Mouse (Mus musculus) frontal cortex, postnatal 25 days (tissue): ENCODE measurements around the gene 4932415D10Rik.

Experiments
- DNase-seq, 2 experiments: peaks; one replicate each; pipeline ENCODE4 v3.0.0; 2022; ENCODE audit warnings: low spot score in 2 of 2

The 4932415D10Rik gene

DNA sequence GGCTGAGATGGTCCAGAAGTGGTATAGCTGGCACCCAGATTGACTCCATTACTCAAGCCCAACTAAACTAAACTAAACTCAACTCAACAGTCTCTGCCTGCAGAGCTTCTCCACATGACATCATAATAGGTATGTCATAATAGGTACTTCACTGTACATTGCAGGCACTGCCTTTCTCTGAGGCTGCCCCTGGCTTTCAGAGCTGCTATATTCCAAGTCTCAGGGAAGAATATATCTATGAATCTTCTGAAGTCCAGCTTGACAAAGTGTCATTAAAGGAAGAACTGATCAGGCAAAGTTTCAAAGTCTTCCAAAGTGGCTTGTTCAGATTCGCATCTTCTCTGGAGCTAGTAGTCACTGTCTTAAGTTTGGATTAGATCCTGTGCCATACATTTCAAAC lies at the start of gene 4932415D10Rik:
Gene 4932415D10Rik, minus strand, starts transcription at position 101 of the 400 bp plus-strand sequence.
- DNase-seq = no peak

DNA sequence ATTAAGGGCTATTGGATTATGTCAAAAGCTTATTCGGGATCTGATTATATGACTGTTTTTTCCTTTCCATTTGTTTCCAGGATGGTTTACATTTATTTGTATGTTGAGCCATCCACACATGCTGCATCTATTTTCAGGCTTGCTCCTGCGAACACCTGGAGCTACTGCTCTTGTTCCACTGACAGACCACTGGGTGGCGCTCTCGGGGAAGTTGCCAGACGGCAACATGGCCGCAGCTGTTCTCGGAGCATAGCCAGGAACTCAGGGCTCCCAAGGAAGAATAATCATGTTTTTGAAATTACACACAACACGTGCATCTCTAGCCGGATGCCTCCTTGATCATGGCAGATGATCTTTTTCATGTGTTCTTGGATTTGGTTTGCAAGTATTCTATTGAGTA lies 45.5 kb upstream of the 4932415D10Rik start:
- no peak for DNase-seq

DNA sequence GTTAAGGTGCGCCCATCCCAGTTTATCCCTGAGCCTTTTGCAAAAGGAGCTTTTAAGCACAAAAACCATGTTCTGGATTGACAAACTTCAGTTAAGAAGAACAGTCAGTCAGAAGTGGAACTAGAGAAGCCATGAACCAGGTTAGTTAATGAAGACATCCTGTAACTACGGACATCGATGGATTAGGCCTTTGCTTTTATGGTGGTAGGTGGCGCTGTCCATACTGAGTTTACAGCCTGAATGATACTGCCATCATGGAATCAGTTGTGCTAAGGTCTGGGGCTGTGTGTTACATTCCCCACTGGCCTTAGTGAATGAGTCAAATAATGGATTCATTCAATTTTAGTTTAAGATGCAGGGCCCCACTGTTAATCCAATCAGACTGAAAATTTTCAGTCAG lies 39.0 kb upstream of the 4932415D10Rik start:
- no peak for DNase-seq

DNA sequence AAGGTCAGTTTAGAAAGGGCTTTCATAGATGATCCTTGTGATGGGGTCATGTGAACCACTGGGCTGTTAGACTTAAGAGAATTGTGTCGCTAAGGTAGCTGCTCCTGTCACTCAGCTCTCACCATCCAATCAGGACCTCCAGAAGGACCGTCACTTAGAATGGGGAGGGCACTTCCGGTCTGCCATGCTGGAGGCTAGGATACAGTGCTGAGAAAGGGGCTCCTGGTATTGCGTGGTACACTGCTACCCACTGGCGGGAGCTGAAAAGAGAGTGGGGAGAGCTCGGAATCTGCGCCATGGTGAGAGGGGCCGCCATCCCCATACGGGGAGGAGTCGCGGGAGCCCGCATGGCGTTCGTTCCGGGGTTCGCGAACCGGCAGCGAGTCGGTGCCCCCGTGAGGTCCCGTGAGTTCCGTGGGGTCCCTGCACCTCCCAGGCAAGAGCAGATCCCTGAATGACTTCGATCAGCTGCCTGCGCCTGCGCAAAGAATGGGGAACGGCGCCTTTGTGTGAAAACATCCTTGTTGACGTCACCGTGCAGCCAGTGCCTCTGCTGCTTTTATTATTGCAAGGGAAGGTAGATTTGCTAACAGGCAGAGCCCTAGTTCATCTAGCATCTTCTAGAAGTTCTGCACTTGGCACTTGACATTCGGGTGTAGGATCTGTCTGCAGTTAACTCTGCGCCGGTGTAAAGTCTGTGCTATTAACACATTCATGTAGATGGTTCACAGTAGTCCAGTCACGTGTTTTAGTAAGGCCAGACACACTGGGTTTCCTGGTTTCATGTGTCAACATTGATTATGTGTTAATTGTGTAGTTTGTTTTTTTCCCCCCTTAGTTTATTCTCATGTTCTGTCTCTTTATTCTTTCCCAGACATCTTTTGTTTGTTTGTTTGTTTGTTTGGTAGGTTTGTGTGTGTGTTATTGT lies 38.0 kb upstream of the 4932415D10Rik start, which contains the start of gene Gm4924:
Gene Gm4924, plus strand, starts transcription at position 173 of the 928 bp plus-strand sequence.
- peak; percentile 74 to 75 for DNase-seq

DNA sequence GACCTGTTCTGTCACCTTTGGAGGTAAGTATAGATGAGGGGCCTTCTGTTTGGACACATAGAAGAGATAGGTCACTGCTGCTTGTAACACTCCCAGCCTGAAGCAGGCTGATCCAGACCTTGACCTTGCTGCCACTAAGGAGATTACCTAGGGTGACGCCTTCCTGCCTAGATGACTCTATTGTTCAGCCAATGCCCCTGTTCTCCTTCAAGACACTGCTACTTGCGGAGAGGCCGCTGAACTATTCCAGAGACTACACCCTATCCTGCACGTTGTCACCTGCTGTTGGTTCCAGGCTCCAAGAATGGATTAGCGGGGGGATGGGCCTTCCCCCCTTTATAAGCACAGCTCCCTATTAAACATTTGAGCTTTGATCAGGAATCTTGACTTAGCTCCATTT lies 13.4 kb upstream of the 4932415D10Rik start:
- no peak for DNase-seq

DNA sequence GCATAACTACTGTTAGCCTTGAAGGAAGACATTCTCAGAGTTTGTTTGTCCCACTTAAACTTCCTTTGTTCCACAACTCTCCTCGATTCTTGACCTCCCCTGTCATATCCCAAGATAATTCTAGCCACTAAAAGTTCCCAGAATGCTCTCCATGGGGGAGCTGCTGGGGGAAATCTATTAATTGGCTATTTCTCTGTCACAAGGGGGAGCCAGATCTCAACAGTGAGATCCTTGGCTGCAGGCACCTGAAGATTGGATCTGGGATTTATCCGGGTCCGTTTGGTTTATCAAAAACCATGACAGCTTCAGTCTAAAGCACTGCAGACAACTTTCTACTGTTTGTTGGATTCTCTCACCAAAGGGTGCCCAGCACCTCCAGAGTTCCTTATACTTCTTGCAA lies 3.8 kb upstream of the 4932415D10Rik start:
- no peak for DNase-seq

DNA sequence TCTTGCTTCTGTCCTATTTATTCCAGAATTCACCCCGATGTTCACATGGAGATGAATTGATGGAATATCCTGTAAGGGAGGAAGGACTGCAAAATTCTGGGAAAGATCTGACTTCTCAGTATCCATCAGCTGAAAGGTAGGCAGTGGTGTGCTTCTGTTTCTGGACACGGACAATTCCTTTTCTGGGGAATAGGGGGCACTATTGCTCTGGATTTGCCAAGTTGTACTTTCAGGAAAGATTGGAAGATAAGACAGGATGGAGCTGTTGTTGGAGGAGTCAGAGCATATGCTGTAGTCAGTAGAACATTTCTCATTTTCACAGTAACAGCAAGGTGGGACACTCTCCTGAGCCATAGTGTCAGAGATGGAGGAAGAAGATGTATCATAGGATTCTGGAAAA lies 19.9 kb downstream of the 4932415D10Rik start:
- DNase-seq = no peak

DNA sequence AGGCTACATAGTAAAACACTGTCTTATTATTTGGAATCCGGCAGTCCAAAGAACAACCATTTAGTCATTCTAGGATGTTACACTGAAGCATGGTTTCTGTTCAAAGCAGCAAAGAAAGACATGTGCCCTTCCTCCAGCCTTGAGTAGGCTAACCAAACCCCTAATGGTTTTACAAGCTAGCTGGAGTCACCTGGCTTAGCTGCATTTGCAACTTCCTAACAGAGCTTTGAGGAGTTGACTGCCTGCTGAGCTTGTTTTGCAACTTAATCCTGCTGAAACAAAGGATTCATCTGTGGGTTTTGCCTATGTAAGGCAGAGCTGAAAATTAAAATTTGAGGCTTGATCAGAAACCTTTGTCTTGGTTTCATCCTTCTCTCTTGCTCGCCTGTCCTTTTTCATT lies 59.1 kb downstream of the 4932415D10Rik start:
- DNase-seq = no peak

DNA sequence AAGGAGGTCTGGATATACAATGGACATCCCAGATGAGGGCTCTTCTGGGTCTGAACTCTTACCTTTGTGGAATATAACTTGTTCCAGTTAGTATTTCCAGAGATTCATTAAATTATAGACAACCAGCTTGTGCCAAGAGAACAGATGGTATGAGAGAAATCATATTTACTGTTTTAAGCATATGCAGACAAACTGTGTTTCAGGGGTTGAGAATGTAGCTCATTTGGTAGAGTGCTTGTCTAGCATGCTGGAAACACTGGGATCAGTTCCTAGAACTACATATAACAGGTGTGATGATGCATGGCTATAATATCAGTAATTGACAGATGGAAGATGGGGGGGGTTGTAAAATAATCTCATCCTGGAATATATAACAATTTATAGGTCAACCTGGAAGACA lies 71.4 kb downstream of the 4932415D10Rik start:
- DNase-seq = no peak

DNA sequence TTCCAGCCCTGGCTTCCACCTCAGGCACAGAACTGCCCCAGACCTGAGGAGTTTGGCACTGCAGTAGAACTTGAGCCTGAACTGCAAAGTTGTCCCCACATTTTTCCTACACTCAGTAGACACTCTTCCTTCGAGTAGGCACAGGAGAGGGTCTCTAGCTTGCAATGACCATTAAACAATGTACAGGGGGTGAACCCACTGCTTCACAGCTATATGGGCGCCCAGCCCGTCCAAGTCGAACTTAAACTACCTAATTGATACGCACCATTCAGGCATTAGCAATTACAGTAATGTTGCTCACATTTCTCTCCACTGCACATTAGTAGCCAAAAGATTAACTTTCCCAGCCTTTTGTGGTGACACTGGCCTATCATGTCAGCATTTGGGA lies 75.0 kb downstream of the 4932415D10Rik start:
- DNase-seq = no peak

DNA sequence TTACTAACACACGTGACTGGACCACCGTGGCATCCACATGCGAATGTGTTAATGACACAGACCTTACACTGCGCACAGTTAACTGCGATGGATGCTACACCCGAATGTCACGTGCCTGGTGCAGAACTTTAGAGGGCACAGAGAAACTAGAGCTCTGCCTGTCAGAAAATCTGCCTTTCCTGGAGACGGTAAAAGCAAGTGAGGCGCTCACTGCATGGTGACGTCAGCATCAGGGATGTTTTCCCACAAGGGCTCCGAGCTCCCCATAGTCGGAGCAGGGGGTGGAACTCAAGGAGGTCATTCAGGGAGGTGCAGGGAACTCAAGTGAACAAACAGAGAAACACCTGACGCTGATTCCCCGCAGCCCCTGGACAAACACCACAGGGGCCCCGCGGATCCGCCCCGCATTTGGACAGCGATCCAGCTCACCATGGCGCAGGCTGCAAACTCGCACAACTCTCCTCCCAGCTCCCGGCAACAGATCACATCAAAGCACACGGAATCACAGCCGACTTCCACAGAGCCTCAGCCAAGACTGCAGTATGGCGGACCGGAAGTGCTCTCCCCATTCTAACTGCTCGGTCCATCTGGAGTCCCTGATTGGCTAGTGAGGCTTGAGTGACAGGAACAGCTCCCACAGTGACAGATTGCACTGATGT lies 75.5 kb downstream of the 4932415D10Rik start, which contains the start of gene Zfp938:
Gene Zfp938, minus strand, starts transcription at position 539 of the 659 bp plus-strand sequence.
- peak; percentile 55 to 76 for DNase-seq
